Comparison of ENCODE assay signal across 19 mouse cellular contexts in the genomic region with DNA sequence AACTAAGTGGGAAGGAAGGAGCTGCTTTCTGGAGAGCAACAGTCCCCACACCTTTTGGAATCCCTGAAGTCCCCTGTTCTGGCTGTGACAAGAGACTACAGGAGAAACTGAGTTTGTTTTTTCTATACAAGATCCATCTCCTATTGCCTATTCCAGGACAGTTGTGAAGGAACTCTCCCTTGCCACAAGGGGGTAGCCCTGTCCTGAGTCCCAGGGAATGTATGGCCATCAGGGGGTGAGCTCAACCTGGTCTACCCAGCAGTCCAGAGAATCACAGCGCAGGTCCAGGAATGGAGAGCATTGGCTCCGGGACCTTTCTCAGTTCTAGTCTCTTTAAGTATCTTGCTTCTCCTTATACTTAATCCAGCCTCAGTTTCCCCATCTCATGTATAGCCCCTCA. TPM values are rescaled to one million over a fixed set of nuclear protein-coding genes. Genes with fewer than 3 reads are reported as not detected.
DNase-seq lines count a peak whose midpoint lies in the region; ATAC-seq and TF ChIP-seq lines count a peak whose summit lies in the region.
"Had no signal": no experiment of that assay in that cellular context is flagged by ENCODE, and none has a peak within 500 bp of the region (broad histone marks: within the 10 kb centered on the region; RNA-seq: fewer than 3 reads in every experiment).

No protein-coding gene starts in this region.

- no peaks in the 10 kb centered on the region; the same call in 1 of the 2 replicates for H3K27me3 ChIP-seq in kidney, postnatal 0 days (ENCODE audit: insufficient read depth, low read length)
- H3K27me3 ChIP-seq in kidney, embryonic 15.5 days: no peaks in the 10 kb centered on the region

- H3K9me3 ChIP-seq in kidney, postnatal 0 days (replicated peaks; ENCODE audit: low read length): no peaks in the 10 kb centered on the region
- no peaks in the 10 kb centered on the region for H3K9me3 ChIP-seq in kidney, embryonic 15.5 days (replicated peaks)
- H3K9me3 ChIP-seq: forebrain, embryonic 12.5 days; megakaryocyte, embryonic 14.5 days had no signal

- H3K4me3 ChIP-seq in kidney, postnatal 0 days (replicated peaks; ENCODE audit: low read depth, low read length): no peak overlapping the region
- no peak overlapping the region for H3K4me3 ChIP-seq in kidney, embryonic 15.5 days (replicated peaks)
- H3K4me3 ChIP-seq: forebrain, embryonic 12.5 days; megakaryocyte, embryonic 14.5 days had no signal

- no peak overlapping the region for H3K4me2 ChIP-seq in kidney, postnatal 0 days (ENCODE audit: low read length)
- no peak overlapping the region for H3K4me2 ChIP-seq in kidney, embryonic 15.5 days
- H3K4me2 ChIP-seq: forebrain, embryonic 12.5 days; heart, embryonic 11.5 days had no signal

- no peak for DNase-seq in kidney, postnatal 0 days (ENCODE audit: low spot score)
- peak; percentile 17 for DNase-seq in 3T3-L1 (ENCODE audit: low read depth, low spot score)
- DNase-seq in ES-CJ7 (ENCODE audit: low read depth, low spot score): peak; percentile 59
- DNase-seq in embryo, embryonic 10.5 days (ENCODE audit: low spot score): peak; percentile 9
- DNase-seq in ovary, adult 18-20 months (ENCODE audit: low spot score): no peak
- DNase-seq: adrenal gland, postnatal 14 days; cerebellum, adult 2 months; heart, postnatal 4 days; kidney, adult 9 months; liver; lung, postnatal 10 days; right cerebral cortex, postnatal 14 days had no signal

- H3K9ac ChIP-seq in kidney, postnatal 0 days (ENCODE audit: low read depth, low read length): no peak overlapping the region
- H3K9ac ChIP-seq in kidney, embryonic 15.5 days: no peak overlapping the region
- H3K9ac ChIP-seq: forebrain, embryonic 12.5 days had no signal

- 68% methylated on average over 2 of the region's 2 CpGs for whole genome bisulfite sequencing in kidney, postnatal 0 days
- WGBS in kidney, embryonic 15.5 days: 76% methylated on average over 2 of the region's 2 CpGs

- no peak overlapping the region for H3K27ac ChIP-seq in kidney, postnatal 0 days
- no peak overlapping the region for H3K27ac ChIP-seq in kidney, embryonic 15.5 days
- H3K27ac ChIP-seq: forebrain, embryonic 12.5 days had no signal

- TF ChIP-seq CTCF in kidney, postnatal 0 days (IDR thresholded peaks at IDR 0.05; ENCODE audit: low read depth): peak; percentile 57

- H3K36me3 ChIP-seq in kidney, postnatal 0 days (ENCODE audit: insufficient read depth, low read length): no peaks in the 10 kb centered on the region
- no peaks in the 10 kb centered on the region for H3K36me3 ChIP-seq in kidney, embryonic 15.5 days
- H3K36me3 ChIP-seq: forebrain, embryonic 12.5 days had no signal

- H3K4me1 ChIP-seq in kidney, postnatal 0 days (replicated peaks; ENCODE audit: insufficient read depth, low read length): peaks cover 6% of the 10 kb centered on the region; the same call in 1 of the 2 replicates
- peaks cover 12% of the 10 kb centered on the region for H3K4me1 ChIP-seq in kidney, embryonic 15.5 days

- no peak for ATAC-seq in kidney, postnatal 0 days (replicated peaks; ENCODE audit: low FRiP score, low read depth)
- ATAC-seq in kidney, embryonic 15.5 days (replicated peaks; ENCODE audit: low FRiP score): no peak
- no peak for ATAC-seq in cerebellum, adult (ENCODE audit: insufficient number of reproducible peaks, low FRiP score, low TSS enrichment)
- ATAC-seq: activated CD4-positive, CD25-positive, alpha-beta regulatory T cell, adult 4 months; midbrain, embryonic 16.5 days had no signal

RNA-seq across cellular contexts. Expression of a gene that starts 4.7 kb away (rescaled TPM):
- polyA plus RNA-seq in kidney, postnatal 0 days (2015; fragmentation: Nextera tagmentation; extraction: Ambion mirVana): 670 and 713 TPM in 2 replicates
- polyA plus RNA-seq in kidney, embryonic 15.5 days (2015; fragmentation: Nextera tagmentation; extraction: Ambion mirVana): 700 and 709 TPM in 2 replicates

RNA-seq across cellular contexts. Expression of a gene that starts 24.7 kb away (rescaled TPM):
- polyA plus RNA-seq in kidney, postnatal 0 days (2015; fragmentation: Nextera tagmentation; extraction: Ambion mirVana): 33.9 and 35.0 TPM in 2 replicates
- 32.5 and 36.4 TPM in 2 replicates for polyA plus RNA-seq in kidney, embryonic 15.5 days (2015; fragmentation: Nextera tagmentation; extraction: Ambion mirVana)

RNA-seq across cellular contexts. Expression of a gene that starts 30.5 kb away (rescaled TPM):
- 112 and 121 TPM in 2 replicates for polyA plus RNA-seq in kidney, postnatal 0 days (2015; fragmentation: Nextera tagmentation; extraction: Ambion mirVana)
- polyA plus RNA-seq in kidney, embryonic 15.5 days (2015; fragmentation: Nextera tagmentation; extraction: Ambion mirVana): 99.6 and 102 TPM in 2 replicates

RNA-seq across cellular contexts. Expression of a gene that starts 40.8 kb away (rescaled TPM):
- polyA plus RNA-seq in kidney, postnatal 0 days (2015; fragmentation: Nextera tagmentation; extraction: Ambion mirVana): 127 and 135 TPM in 2 replicates
- polyA plus RNA-seq in kidney, embryonic 15.5 days (2015; fragmentation: Nextera tagmentation; extraction: Ambion mirVana): 117 and 120 TPM in 2 replicates

RNA-seq across cellular contexts. Expression of a gene that starts 49.8 kb away (rescaled TPM):
- polyA plus RNA-seq in kidney, postnatal 0 days (2015; fragmentation: Nextera tagmentation; extraction: Ambion mirVana): 1.2 TPM in 2 replicates
- 0.22 and 0.27 TPM in 2 replicates for polyA plus RNA-seq in kidney, embryonic 15.5 days (2015; fragmentation: Nextera tagmentation; extraction: Ambion mirVana)
- polyA plus RNA-seq: activated CD4-positive, CD25-positive, alpha-beta regulatory T cell, adult 4 months had no signal

Comparison
In these comparisons a context has a peak if more than half of its experiments do, and no peak if none do; other contexts are left out.
1. DNase-seq: peak in 3T3-L1 (single experiment), ES-CJ7 (single experiment) and embryo, embryonic 10.5 days (single experiment); none in kidney, postnatal 0 days (single experiment) and ovary, adult 18-20 months (single experiment).